Mouse (Mus musculus): Measurements from ENCODE around the gene Hprt. TPM values are rescaled to one million over a fixed set of nuclear protein-coding genes. Genes with fewer than 3 reads are reported as not detected.

The Hprt gene
- polyA plus RNA-seq, 1 experiment = not detected

- TF ChIP-seq CTCF (IDR thresholded peaks at IDR 0.05; ENCODE audit: insufficient read depth, low read depth, low read length) (no peak), POLR2A (IDR thresholded peaks at IDR 0.05; ENCODE audit: insufficient read depth, low read depth, low read length) (no peak)
- Histone ChIP-seq H3K4me1 (ENCODE audit: control insufficient read depth, insufficient read depth, low read length) (no peaks in the 10 kb centered on the region), H3K27ac (ENCODE audit: insufficient read depth, low read depth, low read length) (no peak overlapping the region), H3K4me3 (ENCODE audit: insufficient read depth, low read depth, low read length) (no peak overlapping the region)
- 84% methylated on average over 5 of the region's 5 CpGs for WGBS
Observed at GRCm38 (mm10) chrX:53029559-53029958, 41.6 kb downstream of the Hprt start.

DNA sequence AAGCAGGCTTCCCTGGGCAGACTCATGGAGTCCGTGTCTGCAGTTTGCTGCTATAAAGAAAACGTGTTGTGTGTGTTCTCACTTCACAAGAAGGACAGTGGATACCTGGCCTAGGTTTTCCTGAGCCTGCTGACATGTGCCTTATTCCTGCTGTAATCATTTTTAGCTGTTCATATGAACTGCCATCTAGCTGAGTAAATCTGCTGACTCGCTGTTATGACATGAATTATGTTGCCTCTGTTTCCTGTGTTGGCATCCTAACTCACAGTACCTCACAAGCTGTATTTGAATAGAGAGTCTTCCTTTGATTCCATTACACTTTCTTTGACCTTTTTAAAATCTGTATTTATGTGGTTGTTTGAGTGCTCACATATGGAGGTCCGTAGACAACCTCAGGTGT is 50.3 kb downstream of the Hprt start:
- no peak for TF ChIP-seq CTCF (IDR thresholded peaks at IDR 0.05; ENCODE audit: insufficient read depth, low read depth, low read length)
- TF ChIP-seq POLR2A (IDR thresholded peaks at IDR 0.05; ENCODE audit: insufficient read depth, low read depth, low read length) = no peak
- WGBS = 92% methylated on average over 4 of the region's 4 CpGs
- H3K4me3 ChIP-seq (ENCODE audit: insufficient read depth, low read depth, low read length) = no peak overlapping the region
- no peaks in the 10 kb centered on the region for H3K4me1 ChIP-seq (ENCODE audit: control insufficient read depth, insufficient read depth, low read length)
- H3K27ac ChIP-seq (ENCODE audit: insufficient read depth, low read depth, low read length) = no peak overlapping the region

GRCm38 (mm10) chrX:53039651-53040050 is 51.7 kb downstream of the Hprt start:
- Histone ChIP-seq H3K4me1 (ENCODE audit: control insufficient read depth, insufficient read depth, low read length) (no peaks in the 10 kb centered on the region), H3K4me3 (ENCODE audit: insufficient read depth, low read depth, low read length) (no peak overlapping the region), H3K27ac (ENCODE audit: insufficient read depth, low read depth, low read length) (no peak overlapping the region)
- 61% methylated on average over 5 of the region's 5 CpGs for WGBS
- TF ChIP-seq POLR2A (IDR thresholded peaks at IDR 0.05; ENCODE audit: insufficient read depth, low read depth, low read length) (no peak), CTCF (IDR thresholded peaks at IDR 0.05; ENCODE audit: insufficient read depth, low read depth, low read length) (no peak)

GRCm38 (mm10) chrX:53040138-53040537 is 52.2 kb downstream of the Hprt start:
- Histone ChIP-seq H3K27ac (ENCODE audit: insufficient read depth, low read depth, low read length) (no peak overlapping the region), H3K4me3 (ENCODE audit: insufficient read depth, low read depth, low read length) (no peak overlapping the region), H3K4me1 (ENCODE audit: control insufficient read depth, insufficient read depth, low read length) (no peaks in the 10 kb centered on the region)
- 85% methylated on average over 6 of the region's 6 CpGs for WGBS
- TF ChIP-seq POLR2A (IDR thresholded peaks at IDR 0.05; ENCODE audit: insufficient read depth, low read depth, low read length) (no peak), CTCF (IDR thresholded peaks at IDR 0.05; ENCODE audit: insufficient read depth, low read depth, low read length) (no peak)

DNA sequence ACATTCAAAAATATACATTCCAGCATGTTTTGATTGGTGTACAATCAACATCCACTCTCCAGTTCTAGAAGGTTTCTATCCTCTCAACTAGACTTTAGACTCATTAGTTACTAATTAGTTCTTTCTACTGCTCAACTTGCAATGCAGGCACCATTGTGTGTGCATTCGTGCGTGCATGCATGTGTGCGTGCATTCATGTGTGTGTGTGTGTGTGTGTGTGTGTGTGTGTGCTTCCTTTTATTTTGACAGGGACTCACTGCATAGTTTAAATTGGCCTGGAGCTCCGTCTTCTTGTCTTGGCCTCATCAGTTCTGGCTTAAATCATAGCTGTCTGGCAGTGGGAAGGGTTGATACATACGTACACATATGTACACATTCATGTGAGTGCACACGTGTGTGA is 53.1 kb downstream of the Hprt start:
- TF ChIP-seq POLR2A (IDR thresholded peaks at IDR 0.05; ENCODE audit: insufficient read depth, low read depth, low read length) = no peak
- no peak for TF ChIP-seq CTCF (IDR thresholded peaks at IDR 0.05; ENCODE audit: insufficient read depth, low read depth, low read length)
- H3K4me3 ChIP-seq (ENCODE audit: insufficient read depth, low read depth, low read length) = no peak overlapping the region
- WGBS = 71% methylated on average over 6 of the region's 6 CpGs
- no peaks in the 10 kb centered on the region for H3K4me1 ChIP-seq (ENCODE audit: control insufficient read depth, insufficient read depth, low read length)
- H3K27ac ChIP-seq (ENCODE audit: insufficient read depth, low read depth, low read length) = no peak overlapping the region

- TF ChIP-seq POLR2A (IDR thresholded peaks at IDR 0.05; ENCODE audit: insufficient read depth, low read depth, low read length) (no peak), CTCF (IDR thresholded peaks at IDR 0.05; ENCODE audit: insufficient read depth, low read depth, low read length) (no peak)
- WGBS = 60% methylated on average over 10 of the region's 10 CpGs
- Histone ChIP-seq H3K4me1 (ENCODE audit: control insufficient read depth, insufficient read depth, low read length) (no peaks in the 10 kb centered on the region), H3K27ac (ENCODE audit: insufficient read depth, low read depth, low read length) (no peak overlapping the region), H3K4me3 (ENCODE audit: insufficient read depth, low read depth, low read length) (no peak overlapping the region)
Observed at GRCm38 (mm10) chrX:53045187-53045903, 57.4 kb downstream of the Hprt start.

GRCm38 (mm10) chrX:53046033-53046432 is 58.1 kb downstream of the Hprt start:
- Histone ChIP-seq H3K4me1 (ENCODE audit: control insufficient read depth, insufficient read depth, low read length) (no peaks in the 10 kb centered on the region), H3K4me3 (ENCODE audit: insufficient read depth, low read depth, low read length) (no peak overlapping the region), H3K27ac (ENCODE audit: insufficient read depth, low read depth, low read length) (no peak overlapping the region)
- 81% methylated on average over 4 of the region's 4 CpGs for WGBS
- TF ChIP-seq POLR2A (IDR thresholded peaks at IDR 0.05; ENCODE audit: insufficient read depth, low read depth, low read length) (no peak), CTCF (IDR thresholded peaks at IDR 0.05; ENCODE audit: insufficient read depth, low read depth, low read length) (no peak)

- TF ChIP-seq POLR2A (IDR thresholded peaks at IDR 0.05; ENCODE audit: insufficient read depth, low read depth, low read length) = no peak
- TF ChIP-seq CTCF (IDR thresholded peaks at IDR 0.05; ENCODE audit: insufficient read depth, low read depth, low read length) = no peak
- no peaks in the 10 kb centered on the region for H3K4me1 ChIP-seq (ENCODE audit: control insufficient read depth, insufficient read depth, low read length)
- WGBS = 58% methylated on average over 2 of the region's 2 CpGs
- no peak overlapping the region for H3K4me3 ChIP-seq (ENCODE audit: insufficient read depth, low read depth, low read length)
- no peak overlapping the region for H3K27ac ChIP-seq (ENCODE audit: insufficient read depth, low read depth, low read length)
Observed at GRCm38 (mm10) chrX:53046911-53047310, 59.0 kb downstream of the Hprt start.

- 84% methylated on average over 4 of the region's 4 CpGs for WGBS
- no peak for TF ChIP-seq CTCF (IDR thresholded peaks at IDR 0.05; ENCODE audit: insufficient read depth, low read depth, low read length)
- H3K4me1 ChIP-seq (ENCODE audit: control insufficient read depth, insufficient read depth, low read length) = no peaks in the 10 kb centered on the region
- H3K27ac ChIP-seq (ENCODE audit: insufficient read depth, low read depth, low read length) = no peak overlapping the region
- no peak overlapping the region for H3K4me3 ChIP-seq (ENCODE audit: insufficient read depth, low read depth, low read length)
Observed at GRCm38 (mm10) chrX:53049196-53049595, 61.3 kb downstream of the Hprt start.

DNA sequence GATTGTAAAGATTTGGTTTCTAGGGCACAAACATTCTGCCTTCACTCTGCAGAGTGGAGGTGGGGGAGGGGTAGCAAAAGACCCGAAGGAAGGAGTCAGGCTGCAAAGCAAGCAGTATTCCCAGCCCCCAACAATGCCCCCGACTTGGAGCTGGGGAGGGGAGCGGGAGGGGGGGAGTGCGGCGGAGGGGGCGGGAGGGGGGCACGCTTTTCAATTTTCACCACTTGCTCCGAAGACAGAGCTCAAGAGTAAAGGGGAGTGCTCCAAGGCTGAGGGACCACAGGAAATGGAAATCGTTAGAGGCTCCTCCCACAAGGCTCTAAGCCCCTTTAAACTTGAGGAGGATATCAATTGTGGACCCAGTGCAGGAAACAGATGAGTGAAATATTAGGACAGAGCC is 62.4 kb downstream of the Hprt start:
- WGBS = 10% methylated on average over 8 of the region's 9 CpGs
- no peak overlapping the region for H3K4me3 ChIP-seq (ENCODE audit: insufficient read depth, low read depth, low read length)

More for the DNA sequence above, 62.4 kb downstream of the Hprt start:
- no peaks in the 10 kb centered on the region for H3K4me1 ChIP-seq (ENCODE audit: control insufficient read depth, insufficient read depth, low read length)
- TF ChIP-seq CTCF (IDR thresholded peaks at IDR 0.05; ENCODE audit: insufficient read depth, low read depth, low read length) (no peak), POLR2A (IDR thresholded peaks at IDR 0.05; ENCODE audit: insufficient read depth, low read depth, low read length) (no peak)
- no peak overlapping the region for H3K27ac ChIP-seq (ENCODE audit: insufficient read depth, low read depth, low read length)
